Mouse (Mus musculus): ENCODE data around the gene Plcz1.

DNA sequence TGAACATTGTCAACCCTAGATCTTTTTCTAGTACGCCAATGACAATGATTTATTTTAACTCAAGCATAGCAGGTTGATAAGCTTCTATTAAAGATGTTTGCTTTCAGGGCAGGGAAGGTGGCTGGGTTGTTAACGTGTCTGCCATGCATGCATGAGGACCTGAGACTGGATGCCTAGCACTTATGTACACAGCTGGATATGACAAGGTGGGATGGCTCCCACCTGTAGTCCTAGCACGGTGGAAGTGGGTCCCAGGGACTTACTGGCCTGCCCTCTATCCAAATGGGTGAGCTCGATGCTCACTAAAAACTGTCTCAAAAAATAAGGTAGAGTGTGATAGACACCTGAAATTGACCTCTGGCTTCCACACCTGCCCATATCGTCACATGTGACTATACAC, 48.6 kb upstream of the Plcz1 start:
- TF ChIP-seq POLR2A (IDR thresholded peaks at IDR 0.05; ENCODE audit: control insufficient read depth, low read depth, low read length), result no peak
- no peak for TF ChIP-seq CTCF (IDR thresholded peaks at IDR 0.05; ENCODE audit: control insufficient read depth, insufficient read depth, insufficient replicate concordance, low read depth, low read length)

All from testis, adult 2 months (tissue).